Mouse (Mus musculus) thymus, adult 2 months (tissue): ENCODE results near the gene Trim29.

Source experiments
- CTCF ChIP-seq: fragments of 200-500 bp; IDR thresholded peaks from 2 replicates; pipeline ENCODE4 v1.5.1; 2012; ENCODE audit warnings: mild to moderate bottlenecking, control low read depth, low read length, moderate library complexity, borderline replicate concordance; ENCODE audit not compliant: control insufficient read depth, poor library complexity, insufficient read depth; ENCODE audit errors: extremely low read depth
- POLR2A ChIP-seq: fragments of 200-500 bp; IDR thresholded peaks from 2 replicates; pipeline ENCODE4 v1.6.1; 2012; ENCODE audit warnings: mild to moderate bottlenecking, low read length, control low read depth, moderate library complexity; ENCODE audit not compliant: control insufficient read depth, poor library complexity, insufficient read depth; ENCODE audit errors: extremely low read depth

DNA sequence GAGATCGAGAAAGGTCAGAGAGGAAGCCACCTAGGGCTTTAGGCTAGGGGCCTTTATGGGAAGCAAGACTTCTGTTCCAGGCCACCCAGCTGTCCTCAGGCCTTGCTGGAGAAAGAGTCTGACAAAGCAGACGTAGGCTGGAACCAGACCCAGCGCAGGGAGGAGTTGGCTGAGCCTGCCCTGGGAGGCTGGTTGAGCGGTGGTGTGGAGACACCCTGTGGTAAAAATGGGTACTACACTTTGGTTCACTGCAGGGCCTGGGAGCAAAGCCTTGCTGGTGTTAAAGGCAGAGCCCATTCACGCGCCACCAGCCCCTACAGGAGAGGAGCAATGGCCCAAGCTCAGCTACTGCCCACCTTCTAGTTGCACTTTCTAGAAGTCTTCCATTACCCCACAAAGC is 26.4 kb upstream of the Trim29 start:
- peak; percentile 88 for TF ChIP-seq CTCF
- TF ChIP-seq POLR2A: no peak
